Mouse (Mus musculus) left cerebral cortex, postnatal 10 days (tissue): ENCODE results near the gene Mylk. TPM values are rescaled to one million over a fixed set of nuclear protein-coding genes. Genes with fewer than 3 reads are reported as not detected.
A peak's percentile ranks its signal among the peaks of the same experiment; 100 is the strongest.

Source experiments
- DNase-seq, 2 experiments: peaks; one replicate each; pipeline ENCODE4 v3.0.0; 2021 to 2022; ENCODE audit warnings: low spot score in 2 of 2, mixed read lengths in 1 of 2; ENCODE audit errors: extremely low spot score in 1 of 2
- intact Hi-C: fragments of 180-260 bp; cut with DNase I; formaldehyde crosslinking; loops from one replicate; pipeline ENCODE4 v1.15.1; 2025
- total RNA-seq, 2 experiments: library from RNA; stranded (reverse); gene quantifications; 2 replicates each; pipeline ENCODE4 v1.2.3; 2021

Mylk gene
- total RNA-seq, 2 experiments from 2014 or later, result 8.2 to 8.5 TPM

DNA sequence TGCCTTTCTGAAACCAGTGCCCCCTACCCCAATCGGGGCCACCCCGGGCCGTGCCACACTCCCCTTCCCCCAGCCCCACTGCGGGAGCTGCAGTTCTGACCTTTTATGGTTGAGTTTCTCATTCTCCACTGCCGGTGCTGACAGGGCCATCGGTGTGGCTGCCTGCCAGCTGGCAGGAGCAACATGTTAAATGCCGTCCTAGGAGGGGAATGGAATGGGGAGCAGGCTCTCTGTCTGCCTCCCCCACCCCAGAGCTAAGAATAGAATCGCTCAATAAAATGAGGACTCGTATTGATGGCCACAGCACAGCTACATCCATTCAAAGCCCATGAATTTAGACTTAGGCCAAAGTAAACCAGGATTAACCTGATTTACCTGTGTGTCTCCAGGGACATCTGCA lies 213.7 kb downstream of the Mylk start:
- DNase-seq, result peak in 1 of 2 experiments; percentile 81
- intact Hi-C loops, result no loop called here

DNA sequence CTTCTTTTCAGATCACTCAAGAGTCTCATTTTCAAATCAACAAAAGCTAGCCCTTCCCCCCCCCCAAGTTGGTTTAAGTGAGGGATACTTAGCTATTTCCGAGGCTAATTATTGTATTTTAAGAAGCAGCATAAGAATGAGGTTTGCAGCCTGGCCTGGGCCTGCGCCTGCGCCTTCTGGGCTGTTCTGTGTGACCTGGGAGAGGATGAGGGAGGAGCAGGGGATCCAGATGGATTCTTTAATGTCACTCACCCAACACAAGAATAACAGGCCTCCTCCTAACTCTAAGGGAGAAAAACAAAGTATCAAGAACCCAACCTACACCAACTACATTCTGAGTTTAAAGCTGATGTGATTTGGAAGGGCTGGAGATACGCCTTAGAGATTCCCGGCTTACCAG lies 214.3 kb downstream of the Mylk start:
- intact Hi-C loops, result no loop called here

DNA sequence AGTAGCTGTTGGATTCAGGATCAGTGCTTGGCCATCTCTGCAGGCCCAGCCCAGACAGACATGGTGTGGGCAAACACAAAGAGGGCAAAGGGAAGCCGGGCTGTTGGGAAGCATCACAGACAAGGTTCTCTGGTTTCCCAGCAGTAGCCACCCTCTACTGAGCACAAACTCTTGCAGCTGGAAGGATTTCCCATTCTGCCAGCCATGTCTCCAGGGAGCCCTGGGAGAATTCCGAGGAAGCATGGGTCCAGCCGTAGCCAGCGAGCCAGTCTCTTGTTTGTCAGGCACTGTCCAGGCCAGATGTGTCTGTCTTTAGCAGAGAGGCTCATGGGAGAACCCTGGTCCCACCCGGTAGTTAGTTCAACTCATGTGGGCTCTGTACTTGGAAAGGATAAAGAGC lies 215.2 kb downstream of the Mylk start:
- peak in 1 of 2 experiments; percentile 47 for DNase-seq
- intact Hi-C loops, result loop anchor here (10.0 kb wide), 1 partner anchor 295 kb away; no protein-coding TSS in a partner anchor

More for the DNA sequence above, 214.3 kb downstream of the Mylk start:
- no peak for DNase-seq

DNA sequence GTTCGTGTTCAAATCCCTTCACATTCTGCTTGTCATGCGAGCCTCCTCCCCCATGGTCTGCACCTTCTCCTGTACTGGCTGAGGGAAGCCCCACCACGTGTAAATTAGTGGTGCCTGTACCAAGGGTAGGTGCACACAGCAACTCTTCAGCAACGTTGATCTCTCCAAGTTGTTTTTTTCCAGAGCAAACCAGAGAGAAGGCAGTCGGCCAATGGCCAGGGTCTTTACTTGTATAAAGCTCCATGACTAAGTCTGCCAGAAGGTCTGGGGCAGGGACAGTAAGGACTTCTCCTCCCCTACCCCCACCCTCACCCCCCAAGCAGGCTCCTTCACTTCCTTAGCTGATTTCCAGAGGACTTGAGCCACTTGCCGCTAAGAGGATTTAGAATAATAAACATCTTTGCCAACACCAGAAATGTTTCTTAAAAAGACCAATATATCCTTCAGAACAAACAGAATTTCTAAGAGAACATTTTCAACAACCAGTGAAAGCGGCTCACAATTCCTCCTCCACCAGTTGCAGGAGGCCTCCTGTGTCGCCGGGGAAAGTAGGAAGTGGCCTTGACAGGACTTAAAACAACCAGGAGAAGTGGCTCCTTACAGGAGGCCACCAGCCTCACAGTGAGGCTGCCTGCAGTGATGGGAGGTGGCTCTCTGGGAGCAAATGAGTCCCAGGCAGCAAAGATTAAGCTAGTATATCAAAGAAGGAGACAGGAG lies 216.0 kb downstream of the Mylk start:
- intact Hi-C loops, result loop anchor here (10.0 kb wide), 1 partner anchor 296 kb away; no protein-coding TSS in a partner anchor

DNA sequence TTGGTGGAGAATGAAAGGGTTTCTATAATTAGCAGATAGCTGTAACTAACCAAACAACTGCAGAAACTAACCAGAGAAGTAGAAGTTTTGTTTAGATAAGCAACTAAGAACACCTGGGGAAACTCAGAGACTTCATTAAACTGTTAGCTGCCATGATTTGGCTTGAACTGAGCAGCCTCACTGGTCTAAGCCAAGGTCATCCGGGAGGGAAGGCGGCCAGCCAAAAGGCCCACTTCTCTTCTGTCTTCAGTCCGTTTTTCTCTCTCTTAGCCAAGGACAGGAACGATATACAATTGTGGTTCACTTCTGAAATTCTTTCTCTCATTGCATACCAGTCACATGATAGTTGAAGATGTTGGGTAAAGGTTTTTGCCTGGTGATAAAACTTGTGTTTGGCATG lies 217.3 kb downstream of the Mylk start:
- intact Hi-C loops, result loop anchor here (10.0 kb wide), 1 partner anchor 298 kb away; no protein-coding TSS in a partner anchor

More for the DNA sequence above, 216.0 kb downstream of the Mylk start:
- no peak for DNase-seq

DNA sequence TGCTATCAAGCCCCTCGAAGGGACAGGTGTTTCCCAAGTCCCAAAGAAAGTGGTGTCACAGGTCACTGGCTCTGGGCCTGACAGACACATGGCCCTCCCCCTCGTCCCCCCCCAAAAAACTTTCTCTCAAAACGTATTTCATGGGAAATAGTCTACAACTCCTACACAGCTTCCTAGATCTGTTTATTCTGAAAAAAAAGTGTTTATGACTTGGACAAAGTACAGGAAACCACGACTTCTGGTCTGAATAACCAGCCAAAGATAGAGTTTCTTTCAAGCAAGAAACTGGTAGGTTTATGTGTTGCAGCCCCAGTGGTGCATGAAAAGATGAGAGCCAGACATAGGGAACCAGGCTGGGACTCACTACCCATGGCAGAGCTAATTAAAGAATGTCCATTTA lies 218.0 kb downstream of the Mylk start:
- no peak for DNase-seq
- intact Hi-C loops, result loop anchor here (10.0 kb wide), 1 partner anchor 298 kb away; no protein-coding TSS in a partner anchor

More for the DNA sequence above, 217.3 kb downstream of the Mylk start:
- no peak for DNase-seq

DNA sequence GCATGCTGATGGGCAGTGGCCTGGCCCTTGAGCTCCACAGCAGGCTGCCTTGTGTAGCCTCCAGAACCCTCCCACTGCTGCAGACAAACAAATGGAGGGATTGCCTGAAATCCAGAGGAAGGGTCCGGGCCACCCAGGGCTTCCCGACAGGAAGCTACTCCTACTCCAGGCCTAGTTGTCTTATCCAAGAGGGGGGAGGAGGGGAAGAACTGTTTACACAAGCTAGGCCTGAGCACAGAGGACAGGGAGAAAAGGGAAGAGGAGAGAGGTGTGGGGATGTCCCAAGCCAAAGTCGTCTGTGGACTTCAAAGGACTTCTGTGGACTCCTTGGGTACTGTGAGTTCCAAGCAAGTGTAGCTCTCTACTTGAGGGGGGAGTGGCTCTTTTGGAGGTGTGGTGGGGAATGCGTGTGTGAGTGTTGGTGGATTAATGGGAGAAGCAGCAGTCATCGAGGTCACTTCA lies 221.6 kb downstream of the Mylk start:
- intact Hi-C loops, result loop anchor here (2.0 to 10.0 kb wide), 3 partner anchors 49 to 302 kb away; no protein-coding TSS in a partner anchor
- DNase-seq, result no peak

DNA sequence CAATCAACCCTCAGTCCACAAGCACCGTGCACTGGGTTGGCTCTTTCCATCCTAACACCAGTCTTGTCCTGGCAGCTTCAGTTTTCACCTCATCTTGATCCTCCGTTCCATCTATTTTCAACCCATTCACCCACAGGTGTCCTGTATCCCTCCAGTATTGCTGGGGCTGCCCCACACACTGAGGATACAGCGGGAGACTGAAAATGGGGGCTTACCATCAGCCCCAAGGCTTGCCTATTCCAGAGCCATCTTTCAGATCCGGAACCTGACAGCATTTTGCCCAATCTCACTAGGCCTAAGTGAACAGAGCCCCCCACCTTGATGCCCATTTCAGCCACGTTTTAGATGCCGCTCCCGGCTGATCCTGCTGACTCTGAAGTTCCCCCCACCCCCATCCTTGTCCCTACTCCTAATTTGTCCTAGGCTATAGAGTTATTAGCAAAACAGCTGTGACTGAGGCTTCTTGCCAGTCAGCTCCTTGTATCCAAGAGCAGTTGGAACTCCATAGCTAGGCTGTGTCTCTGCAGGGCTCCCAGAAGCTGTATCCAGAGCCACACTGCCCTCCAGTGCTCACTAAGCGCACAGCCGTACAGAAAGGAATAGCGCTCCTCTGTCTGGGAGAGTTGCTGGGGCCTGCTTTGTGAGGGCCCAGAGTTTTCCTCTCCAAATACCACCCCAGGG lies 222.2 kb downstream of the Mylk start:
- DNase-seq, result peak; percentile 79 to 84

DNA sequence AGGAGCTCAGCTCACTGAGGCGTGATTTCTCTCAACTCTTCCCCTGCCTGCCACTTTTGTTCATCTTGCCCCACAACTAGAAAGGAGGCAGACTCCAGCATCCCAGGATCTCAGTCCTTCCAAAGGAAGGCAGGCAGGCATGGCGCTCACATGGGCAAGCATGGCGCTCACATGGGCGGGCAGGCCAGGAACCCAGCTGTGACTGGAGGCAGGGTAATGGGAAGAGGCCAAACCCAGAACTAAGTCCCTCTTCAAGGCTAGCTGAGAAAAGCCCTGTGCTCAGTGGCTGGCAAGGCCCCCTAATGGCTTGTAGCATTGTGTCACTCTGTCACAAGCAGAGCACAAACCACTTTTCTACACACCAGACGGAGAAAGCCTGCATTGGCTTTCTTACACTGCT lies 223.2 kb downstream of the Mylk start:
- no peak for DNase-seq
- intact Hi-C loops, result loop anchor here (5.0 to 10.0 kb wide), 2 partner anchors 51 to 303 kb away; no protein-coding TSS in a partner anchor

More for the DNA sequence above, 222.2 kb downstream of the Mylk start:
- intact Hi-C loops, result loop anchor here (2.0 to 10.0 kb wide), 3 partner anchors 50 to 302 kb away; no protein-coding TSS in a partner anchor

DNA sequence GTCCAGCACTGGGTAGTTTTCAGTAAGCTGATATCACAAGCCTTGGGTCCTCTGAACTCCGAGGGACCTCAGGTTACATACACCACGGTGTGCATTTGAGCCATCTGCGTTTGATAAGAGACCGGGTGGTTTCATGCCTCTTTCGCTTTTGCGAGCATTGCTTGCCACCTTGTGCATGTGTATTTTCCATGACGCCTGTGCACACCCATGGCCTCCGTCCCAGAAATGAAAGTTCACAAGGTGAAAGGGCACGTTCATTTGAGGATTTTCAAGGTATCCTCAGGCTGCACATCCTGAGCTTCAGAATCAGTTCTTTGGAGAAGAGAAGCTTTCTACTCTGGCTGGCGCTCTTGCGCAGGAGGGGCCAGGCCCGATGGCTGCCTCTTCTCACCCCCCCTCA lies 227.5 kb downstream of the Mylk start:
- DNase-seq, result no peak
- intact Hi-C loops, result no loop called here

DNA sequence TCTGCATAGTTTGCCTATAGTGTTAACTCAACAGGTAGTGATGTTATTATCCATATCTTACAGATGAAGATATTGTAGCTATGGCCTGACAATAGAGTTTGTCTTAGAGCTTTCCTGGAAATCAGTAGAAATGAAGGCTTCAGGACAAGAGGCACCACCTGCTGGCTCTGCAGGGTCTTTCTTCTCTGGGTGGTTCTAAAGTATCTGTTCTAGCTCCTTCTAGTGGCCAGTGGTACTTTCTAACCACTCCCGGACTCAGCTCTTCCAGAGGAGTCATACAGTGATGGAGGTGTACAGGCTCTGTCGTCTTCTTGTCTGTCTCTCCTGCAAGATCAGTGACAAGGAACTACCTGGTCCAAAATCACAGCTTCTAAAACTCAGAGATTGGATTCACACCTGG lies 230.5 kb downstream of the Mylk start:
- DNase-seq, result no peak
- intact Hi-C loops, result no loop called here

DNA sequence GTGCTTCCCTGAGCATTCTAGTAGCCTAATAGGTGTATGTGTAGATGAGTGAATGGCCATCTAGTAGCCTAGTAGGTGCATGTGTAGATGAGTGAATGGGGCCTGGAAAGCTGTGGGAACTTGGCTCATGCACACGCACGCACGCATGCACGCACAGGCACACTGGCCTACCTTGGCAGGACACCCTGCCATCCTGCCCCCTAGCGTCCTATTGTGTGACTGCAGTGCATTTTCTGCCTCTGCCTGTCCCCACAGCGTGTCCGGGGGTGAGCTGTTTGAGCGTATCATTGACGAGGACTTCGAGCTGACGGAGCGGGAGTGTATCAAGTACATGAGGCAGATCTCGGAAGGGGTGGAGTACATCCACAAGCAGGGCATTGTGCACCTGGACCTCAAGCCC lies 231.6 kb downstream of the Mylk start:
- intact Hi-C loops, result no loop called here

DNA sequence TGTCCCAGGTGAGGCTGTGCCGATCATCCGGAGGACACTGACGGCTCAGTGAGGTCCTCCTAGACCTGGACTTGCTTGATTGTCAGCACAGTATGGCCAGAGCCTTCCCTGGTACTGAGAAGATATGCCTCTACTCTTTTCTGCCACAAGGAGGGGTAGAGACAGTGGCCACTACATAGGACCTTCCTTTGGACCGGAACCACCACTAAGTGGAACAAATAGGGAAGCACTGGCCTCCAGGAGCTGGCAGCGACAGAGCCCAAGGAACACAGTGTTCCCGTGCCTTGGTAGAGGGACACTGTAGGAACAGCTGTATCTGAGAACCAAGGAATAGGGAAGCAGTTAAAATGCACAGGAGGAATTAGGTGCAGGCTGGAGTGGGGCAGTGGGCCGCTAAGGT lies 233.0 kb downstream of the Mylk start:
- intact Hi-C loops, result no loop called here
- DNase-seq, result no peak

More for the DNA sequence above, 231.6 kb downstream of the Mylk start:
- no peak for DNase-seq

DNA sequence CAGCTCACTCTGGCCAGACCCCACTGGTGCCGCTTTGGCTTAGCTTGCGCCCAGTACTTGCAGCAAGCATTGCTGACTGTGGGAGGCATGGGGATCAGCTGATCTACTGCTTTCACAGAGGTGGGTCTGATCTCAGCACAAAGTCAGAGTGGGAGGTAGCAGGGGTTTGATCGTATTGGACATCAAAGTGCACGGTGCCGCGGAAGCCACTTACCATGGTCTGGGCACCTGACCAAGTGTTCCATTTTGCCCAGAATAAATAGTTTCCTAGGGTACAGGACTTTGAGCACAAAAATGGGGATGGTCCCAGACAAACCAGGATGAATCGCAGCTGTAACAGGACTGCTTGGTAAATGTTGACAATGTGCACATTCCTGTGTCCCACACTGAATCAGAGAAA lies 236.0 kb downstream of the Mylk start:
- intact Hi-C loops, result no loop called here
- peak; percentile 45 to 50 for DNase-seq

DNA sequence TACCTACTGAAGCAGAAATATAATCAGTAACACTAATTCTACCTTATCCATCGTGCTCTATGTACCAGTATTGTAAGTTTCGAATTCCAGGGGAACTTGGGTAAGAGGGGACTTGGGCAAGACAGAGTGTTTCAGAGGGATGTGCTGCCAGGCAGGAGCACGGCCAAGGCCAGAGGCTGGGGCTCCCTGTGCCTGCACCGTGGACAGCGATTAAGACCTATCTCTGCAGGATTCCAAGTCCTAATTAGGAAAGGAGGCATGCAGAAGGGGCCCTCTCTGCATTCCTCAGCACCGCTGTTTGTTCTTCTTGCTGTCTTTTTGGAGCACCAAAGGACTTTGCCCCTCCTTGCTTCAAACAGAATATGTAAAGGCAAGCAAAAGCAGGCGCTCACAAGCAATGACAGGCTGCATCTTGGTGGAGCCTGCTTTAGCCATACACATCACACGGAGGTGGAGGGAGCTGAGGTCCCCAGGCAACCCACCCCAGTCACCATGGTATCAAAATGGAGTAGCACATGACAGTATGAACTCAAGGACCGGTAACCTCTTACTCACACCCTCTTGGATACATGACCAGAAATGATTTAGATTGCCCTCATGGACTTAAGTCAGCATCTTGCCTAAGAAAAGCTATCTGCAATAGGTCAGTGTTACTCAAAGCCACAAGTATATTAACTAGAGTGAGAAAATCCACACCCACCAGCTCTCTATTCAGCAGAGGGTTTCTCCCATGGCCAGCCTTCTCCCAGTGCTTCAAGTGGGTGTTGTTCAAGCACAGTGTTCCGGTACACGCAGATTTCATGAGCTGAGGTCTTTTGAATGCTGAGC lies 239.4 kb downstream of the Mylk start:
- intact Hi-C loops, result no loop called here
- no peak for DNase-seq

DNA sequence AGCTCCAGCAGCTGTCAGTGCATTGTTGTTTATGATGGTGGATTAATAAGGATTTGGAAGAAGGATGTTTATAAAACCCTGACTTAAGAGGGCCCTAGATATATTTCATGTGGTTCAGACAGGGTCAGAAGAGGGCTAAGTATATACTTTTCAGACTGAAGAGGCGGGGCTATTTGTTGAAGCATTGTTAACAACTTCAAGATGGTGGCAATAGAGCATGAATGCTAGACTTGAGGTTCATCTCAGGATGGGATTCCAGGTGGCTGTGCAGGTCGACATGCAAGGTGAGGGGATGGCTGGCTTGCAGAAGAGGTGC lies 240.0 kb downstream of the Mylk start:
- intact Hi-C loops, result no loop called here
- DNase-seq, result no peak

DNA sequence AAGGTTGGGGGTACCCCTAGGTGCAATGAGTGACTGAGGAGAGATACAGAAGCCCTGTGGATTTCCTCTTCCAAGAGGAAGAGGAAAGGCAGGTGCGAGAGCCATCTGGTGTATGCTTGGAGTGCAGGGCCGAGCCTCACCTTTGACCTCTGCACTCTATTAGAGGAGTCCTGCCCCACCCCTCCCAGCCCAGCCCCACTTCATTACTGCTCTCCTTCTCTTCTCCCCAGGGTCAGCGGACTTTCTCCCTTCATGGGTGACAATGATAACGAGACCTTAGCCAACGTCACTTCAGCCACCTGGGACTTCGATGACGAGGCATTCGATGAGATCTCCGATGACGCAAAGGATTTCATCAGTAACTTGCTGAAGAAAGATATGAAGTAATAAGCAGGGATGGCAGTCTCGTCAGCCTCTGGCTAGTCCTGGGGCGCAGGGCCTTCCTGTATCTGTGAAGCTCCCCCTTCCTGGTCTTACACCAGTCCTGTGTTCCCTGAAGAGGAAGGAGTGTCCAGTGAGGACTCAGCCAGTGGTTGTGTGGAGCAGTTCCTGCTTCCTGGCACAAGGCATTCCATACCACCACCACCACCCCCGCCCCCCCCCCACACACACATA lies 241.3 kb downstream of the Mylk start:
- DNase-seq, result no peak
- intact Hi-C loops, result no loop called here

DNA sequence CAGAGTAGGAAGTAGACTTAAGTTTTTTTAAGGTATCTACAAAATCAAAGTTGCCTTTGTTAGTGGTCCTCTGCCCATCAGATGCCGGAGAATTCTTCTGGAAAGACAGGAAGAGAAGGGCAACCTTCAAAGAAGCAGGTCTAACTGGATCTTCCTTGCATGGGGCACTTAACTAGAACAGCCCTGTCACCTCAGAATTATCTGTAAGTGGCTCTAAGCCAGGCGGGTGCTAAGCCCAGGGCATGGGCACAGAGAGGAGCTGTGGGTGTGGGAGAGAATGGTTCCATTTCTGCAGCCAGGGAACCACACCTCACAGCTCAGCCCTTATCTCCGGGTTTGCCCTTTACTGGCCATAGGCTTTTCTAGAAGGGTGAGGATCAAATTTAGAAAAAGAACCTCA lies 246.4 kb downstream of the Mylk start:
- intact Hi-C loops, result no loop called here
- no peak for DNase-seq

DNA sequence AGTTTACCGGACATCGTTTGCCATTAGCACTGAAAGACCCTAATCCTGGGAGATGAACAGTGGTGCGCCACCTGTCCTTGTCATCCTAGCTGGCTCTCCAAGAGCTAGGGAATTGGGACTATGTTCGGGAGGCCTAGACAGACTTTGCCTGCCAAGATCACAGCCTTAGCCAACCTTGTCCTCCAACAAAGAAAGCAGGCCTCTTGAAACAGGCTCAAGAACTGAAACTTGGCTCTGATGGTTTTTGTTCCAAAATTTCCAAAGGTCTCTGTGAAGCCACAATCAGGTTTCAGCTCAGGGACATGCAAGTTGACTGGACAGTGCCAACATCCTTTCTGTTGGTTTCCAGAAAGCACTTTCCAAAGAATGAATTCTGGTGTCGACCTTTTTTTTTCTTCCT lies 247.8 kb downstream of the Mylk start:
- intact Hi-C loops, result no loop called here
- peak in 1 of 2 experiments; percentile 45 for DNase-seq
